Mouse (Mus musculus): Measurements from ENCODE around the gene Paf1. TPM values are rescaled to one million over a fixed set of nuclear protein-coding genes. Genes with fewer than 3 reads are reported as not detected.

Paf1 gene
- polyA plus RNA-seq, 3 experiments from 2014 or later = 46.2 to 59.4 (median 51.8) TPM

DNA sequence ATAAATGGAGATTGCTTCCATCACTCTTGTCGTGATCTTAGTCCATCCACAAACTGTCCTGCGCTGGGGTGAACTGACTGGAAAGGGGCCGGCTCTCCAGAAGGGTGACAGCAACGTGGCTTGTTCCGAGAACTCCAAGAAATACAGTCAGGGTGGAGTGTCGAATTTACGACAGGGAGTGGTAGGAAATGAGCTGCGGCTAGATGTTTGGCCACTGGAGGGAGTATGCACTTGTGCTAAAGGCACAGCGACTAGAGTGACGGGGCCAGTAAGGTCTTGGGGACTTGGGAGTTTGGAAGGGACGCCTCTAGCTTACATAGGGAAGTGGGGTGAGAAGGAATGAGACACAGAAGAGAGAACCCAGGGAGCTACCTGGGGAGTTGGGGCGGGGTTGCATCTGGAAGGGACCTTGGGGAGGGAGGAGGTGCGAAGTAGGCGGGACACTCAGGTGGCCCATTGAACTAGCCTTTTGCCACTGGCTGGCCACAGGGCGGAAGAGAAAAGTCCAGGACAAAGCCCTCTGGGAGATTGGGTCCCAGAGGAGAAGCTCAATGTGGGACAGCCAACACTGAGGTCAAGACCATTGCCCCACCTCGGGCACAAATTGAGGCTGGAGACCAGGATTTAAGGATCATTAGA, 44.3 kb downstream of the Paf1 start, which contains the start of gene Gmfg:
Gene Gmfg, plus strand, starts transcription at position 516 of the 639 bp plus-strand sequence.
- ATAC-seq = peak; percentile 46

DNA sequence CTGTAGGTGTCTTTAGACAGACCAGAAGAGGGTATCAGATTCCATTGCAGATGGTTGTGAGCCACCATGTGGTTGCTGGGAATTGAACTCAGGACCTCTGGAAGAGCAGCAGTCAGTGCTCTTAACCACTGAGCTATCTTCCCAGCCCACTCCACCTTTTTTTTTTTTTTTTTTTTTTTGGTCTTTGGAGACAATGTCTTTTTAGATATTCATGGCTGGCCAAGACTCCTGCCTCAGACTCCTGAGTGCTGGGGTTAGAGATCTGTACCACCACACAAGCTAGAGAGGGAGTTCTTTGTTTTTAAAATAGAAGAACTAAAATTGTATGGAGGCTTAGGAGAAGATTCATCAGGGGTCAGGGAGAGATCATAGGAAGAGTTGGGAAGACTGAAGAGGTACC, 45.2 kb downstream of the Paf1 start:
- ATAC-seq = no peak

DNA sequence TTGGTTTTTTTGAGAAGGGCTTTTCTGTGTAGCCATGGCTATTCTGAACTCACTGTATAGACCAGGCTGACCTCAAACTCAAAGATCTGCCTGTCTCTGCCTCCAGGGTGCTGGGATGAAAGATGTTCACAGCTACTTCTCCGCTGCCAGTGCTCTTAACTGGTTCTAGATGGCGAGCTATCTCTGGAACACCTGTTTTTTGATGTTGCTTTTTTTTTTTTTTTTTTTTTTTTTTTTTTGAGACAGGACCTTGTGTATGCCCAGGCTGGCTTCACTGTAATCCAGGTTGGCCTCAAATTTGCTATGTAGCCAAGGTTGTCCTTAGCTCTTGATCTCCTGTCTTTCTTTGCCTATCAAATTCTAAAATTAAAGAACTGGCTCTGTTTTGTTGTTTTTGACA, 46.0 kb downstream of the Paf1 start:
- no peak for ATAC-seq

DNA sequence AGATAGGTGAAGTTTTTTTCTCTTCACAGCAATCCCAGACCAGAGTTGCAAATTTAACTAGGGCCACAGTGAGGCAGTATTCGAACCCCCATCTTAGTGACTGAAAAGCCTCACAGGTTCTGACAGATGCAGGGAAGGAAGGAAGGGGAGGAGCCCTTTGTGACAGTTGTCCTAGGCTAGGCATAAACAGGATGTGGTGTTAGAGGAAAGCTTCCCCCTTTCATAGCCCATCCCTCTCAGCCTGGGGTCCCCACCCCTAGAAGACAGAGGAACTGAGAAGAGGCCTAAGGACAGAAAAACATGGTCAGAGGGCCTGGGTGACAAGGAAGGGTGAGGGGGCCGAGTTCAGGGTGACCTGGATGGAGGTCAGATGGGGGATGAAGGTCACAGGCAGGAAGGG, 48.0 kb downstream of the Paf1 start:
- peak; percentile 51 for ATAC-seq

DNA sequence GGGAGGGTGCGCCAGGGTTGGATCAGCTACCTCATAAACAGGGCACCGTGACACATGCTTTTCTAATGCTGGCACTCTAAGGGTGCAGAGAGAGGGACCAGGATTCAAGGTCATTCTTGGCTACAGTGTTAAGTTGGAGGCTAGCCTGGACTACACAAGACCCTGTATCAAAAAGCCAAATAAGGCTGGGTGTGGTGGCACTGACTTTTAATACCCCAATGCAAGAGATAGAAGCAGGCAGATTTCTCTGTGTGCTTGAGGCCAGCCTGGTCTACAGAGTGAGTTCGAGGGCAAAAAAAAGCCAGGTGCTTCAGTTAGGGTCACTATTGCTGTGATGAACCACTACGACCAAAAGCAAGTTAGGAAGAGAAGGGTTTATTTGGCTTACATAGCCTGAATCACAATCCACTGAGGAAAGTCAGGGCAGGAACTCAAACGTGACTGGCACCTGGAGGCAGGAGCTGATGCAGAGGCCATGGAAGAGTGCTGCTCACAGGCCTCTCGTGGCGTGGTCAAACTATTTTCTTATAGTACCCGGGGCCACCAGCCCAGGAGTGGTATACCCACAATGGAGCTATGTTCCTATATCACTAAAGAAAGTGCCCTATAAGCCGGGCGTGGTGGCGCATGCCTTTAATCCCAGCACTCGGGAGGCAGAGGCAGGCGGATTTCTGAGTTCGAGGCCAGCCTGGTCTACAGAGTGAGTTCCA, 49.2 kb downstream of the Paf1 start:
- no peak for ATAC-seq

DNA sequence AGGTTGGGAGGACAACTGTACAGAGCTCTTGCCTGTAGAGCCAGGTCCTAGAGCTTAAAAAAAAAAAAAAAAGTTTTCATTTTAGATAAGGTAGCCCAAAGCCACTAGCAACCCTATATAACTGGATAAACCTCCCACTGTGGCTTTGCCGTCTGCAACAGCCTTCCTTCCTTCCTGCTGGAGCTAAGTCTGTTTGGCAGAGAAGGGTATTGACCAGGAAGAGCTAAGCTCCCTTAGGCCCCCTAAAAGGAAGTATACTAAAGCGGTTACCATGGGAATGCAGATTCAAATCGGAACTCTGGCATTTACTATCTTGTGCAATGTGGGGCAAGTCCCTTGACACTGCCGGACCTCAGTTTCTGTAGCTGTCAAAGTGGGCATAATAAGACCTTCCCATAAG, 49.9 kb downstream of the Paf1 start:
- peak; percentile 12 for ATAC-seq

DNA sequence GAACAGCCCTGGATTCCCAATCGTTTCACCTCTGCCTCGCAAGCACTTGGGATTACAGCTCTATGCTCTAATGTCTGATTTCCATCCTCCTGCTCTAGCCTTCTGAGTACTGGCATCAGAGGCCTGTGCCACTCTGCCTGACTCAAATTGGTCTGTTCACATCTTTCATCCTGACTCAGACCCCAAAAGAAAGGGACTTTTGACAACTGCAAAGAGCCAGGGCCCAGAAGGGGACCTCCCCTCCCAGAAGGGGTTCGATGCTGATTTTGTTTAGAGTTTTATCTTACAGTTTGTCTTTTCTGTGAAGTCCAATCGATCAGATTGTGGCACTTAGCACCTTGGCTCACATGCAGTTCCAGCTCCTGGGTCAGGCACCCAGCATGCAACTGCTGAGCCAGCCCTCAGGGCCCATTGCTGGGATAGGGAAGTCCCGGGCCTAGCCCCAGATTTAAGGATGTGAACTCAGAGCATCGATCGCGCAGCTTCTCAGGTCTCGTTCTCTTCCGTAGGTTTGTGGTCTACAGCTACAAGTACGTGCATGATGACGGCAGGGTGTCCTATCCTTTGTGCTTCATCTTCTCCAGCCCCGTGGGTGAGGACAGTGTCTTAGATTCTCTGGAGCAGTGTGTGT, 51.7 kb downstream of the Paf1 start:
- ATAC-seq = peak; percentile 46

DNA sequence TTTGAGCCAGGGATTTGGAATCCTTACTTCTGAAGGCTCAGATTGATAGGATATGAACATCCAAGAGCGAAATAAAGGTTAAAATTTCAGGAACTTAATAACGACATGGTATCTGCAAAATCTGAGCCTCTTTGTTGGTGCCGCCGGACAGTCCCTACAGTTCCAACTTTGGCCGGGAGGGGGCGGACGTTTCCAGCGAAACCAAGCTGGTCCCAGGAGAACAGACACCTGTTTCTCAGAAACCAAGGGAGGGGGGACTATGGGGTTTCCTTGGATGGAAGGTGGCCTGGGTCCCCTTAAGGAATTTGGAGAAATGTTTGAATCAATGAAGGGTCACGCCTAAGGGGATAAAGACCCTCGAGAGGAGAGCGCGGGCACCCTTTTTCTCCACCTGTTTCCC, 53.7 kb downstream of the Paf1 start:
- ATAC-seq = peak; percentile 33

DNA sequence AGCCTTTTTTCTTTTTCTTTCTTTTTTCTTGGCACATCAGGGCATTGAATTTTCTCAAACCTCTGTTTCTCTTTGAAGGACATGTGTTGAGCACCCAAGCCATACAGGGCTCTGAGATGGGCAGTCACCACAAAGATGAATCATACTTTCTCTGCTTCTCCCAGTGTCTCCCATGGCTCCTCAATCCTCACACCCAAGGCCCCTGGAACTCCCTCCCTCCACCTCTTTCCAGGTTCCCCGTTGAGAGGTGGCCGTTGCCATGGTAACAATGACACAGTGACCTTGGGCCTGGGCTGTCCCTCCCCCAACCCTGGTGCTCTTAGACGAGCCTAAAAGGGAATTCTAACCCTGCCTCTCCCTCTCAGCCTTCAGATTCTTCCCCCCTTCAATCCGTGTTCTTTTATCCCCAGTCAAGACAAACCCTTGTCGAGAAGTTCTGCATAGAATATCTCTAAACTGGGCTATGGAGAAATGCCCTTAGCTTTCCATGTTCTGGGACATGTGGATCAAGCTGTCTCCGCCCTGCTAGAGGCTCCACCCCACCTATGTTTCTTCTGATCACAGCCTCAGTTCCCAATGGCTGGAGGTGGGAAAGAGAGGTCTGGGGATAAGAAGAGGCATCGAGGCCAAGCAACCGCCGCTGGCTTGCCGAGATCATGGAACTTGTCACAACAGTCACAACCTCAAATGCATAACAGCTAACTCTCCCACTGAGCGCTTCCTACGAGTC, 54.5 kb downstream of the Paf1 start:
- ATAC-seq = no peak

DNA sequence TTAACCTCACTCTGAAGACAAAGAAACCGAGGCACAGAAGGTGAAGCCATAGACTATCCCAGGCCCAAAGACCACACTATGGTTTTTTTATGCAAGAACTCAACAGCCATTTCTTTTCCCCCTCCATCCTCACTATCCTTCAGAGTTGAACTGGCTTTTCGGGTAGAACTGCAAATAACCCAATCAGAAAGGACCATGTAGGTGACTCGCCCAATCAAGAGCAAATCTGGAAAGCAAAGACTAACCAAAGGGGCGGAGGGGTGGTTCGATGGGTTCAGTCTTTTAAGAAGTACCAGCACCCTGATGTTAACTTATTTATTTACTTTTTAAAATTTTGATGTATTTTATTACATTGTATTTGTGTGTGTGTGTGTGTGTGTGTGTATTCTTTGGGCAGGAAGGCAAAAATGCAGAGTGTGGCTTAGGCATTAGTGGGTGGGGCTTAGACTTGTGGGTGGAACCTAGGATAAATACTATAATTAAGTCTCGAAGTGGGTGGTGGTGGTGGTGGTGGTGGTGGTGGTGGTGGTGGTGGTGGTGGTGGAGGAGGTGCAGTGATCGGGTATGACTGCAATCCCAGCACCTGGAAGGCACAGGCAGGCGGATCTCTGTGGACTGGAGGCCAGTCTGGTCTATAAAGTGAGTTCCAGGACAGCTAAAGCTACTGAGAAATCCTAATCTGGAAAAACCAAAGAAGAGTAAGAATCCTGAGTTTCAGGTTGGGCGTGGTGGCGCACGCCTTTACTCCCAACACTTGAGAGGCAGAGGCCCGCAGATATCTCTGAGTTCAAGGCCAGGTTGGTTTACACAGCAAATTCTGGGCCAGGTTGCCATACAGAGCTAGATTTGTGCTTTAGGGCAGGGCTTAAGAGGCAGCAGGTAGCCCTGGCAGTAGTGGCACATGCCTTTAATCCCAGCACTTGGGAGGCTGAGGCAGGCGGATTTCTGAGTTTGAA, 55.4 kb downstream of the Paf1 start:
- no peak for ATAC-seq

Other genes starting within 250 kb of the Paf1 start
- gene Fbl, start 223.2 kb upstream of the Paf1 start, polyA plus RNA-seq (2017; shearing (Covaris generic)) = 10 to 100 TPM; 37.8 to 61.3 (median 61.2) TPM
- 1 to 10 TPM in 2 of 3 experiments, under 1 TPM in 1; 0.95 to 1.8 (median 1.3) TPM for gene Dyrk1b, start 213.5 kb upstream of the Paf1 start, polyA plus RNA-seq (2017; shearing (Covaris generic))
- gene Eid2, start 125.1 kb upstream of the Paf1 start, polyA plus RNA-seq (2017; shearing (Covaris generic)) = under 1 TPM; 0.25 to 0.84 (median 0.81) TPM
- gene Eid2b, start 115.2 kb upstream of the Paf1 start, polyA plus RNA-seq (2017; shearing (Covaris generic)) = 1 to 10 TPM in 1 of 3 experiments, under 1 TPM in 2; 0.34 to 1.7 (median 0.44) TPM
- not detected for gene Selenov, start 101.8 kb upstream of the Paf1 start, polyA plus RNA-seq (2017; shearing (Covaris generic))
- gene Dll3, start 90.7 kb upstream of the Paf1 start, polyA plus RNA-seq (2017; shearing (Covaris generic)) = not detected
- 10 to 100 TPM; 27.6 to 39.1 (median 36.4) TPM for gene Timm50, start 80.9 kb upstream of the Paf1 start, polyA plus RNA-seq (2017; shearing (Covaris generic))
- gene Supt5, start 54.2 kb upstream of the Paf1 start, polyA plus RNA-seq (2017; shearing (Covaris generic)) = 100 to 1,000 TPM in 2 of 3 experiments, 10 to 100 TPM in 1; 95.7 to 122 (median 120) TPM
- gene Rps16, start 42.3 kb upstream of the Paf1 start, polyA plus RNA-seq (2017; shearing (Covaris generic)) = 1,000 to 10,000 TPM in 2 of 3 experiments, 100 to 1,000 TPM in 1; 937 to 1,605 (median 1,546) TPM
- gene Plekhg2, start 20.4 kb upstream of the Paf1 start, polyA plus RNA-seq (2017; shearing (Covaris generic)) = 100 to 1,000 TPM in 1 of 3 experiments, 10 to 100 TPM in 2; 48.5 to 102 (median 74.0) TPM
- gene Zfp36, start 12.7 kb upstream of the Paf1 start, polyA plus RNA-seq (2017; shearing (Covaris generic)) = 100 to 1,000 TPM; 100 to 211 (median 148) TPM
- 10 to 100 TPM; 26.2 to 33.0 (median 32.5) TPM for gene Med29, start 243 bp upstream of the Paf1 start, polyA plus RNA-seq (2017; shearing (Covaris generic))
- gene Gmfg, start 44.5 kb downstream of the Paf1 start, polyA plus RNA-seq (2017; shearing (Covaris generic)) = 100 to 1,000 TPM; 470 to 850 (median 500) TPM
- gene Lrfn1, start 59.0 kb downstream of the Paf1 start, polyA plus RNA-seq (2017; shearing (Covaris generic)) = under 1 TPM in 1 of 3 experiments, not detected in 2; 0.17 TPM
- gene Ifnl2, start 117.5 kb downstream of the Paf1 start, polyA plus RNA-seq (2017; shearing (Covaris generic)) = not detected
- not detected for gene Ifnl3, start 129.9 kb downstream of the Paf1 start, polyA plus RNA-seq (2017; shearing (Covaris generic))
- gene Sycn, start 147.9 kb downstream of the Paf1 start, polyA plus RNA-seq (2017; shearing (Covaris generic)) = not detected
- gene Nccrp1, start 154.3 kb downstream of the Paf1 start, polyA plus RNA-seq (2017; shearing (Covaris generic)) = 1 to 10 TPM in 1 of 3 experiments, not detected in 2; 1.4 TPM
- 1 to 10 TPM; 6.4 to 9.8 (median 8.2) TPM for gene Samd4b, start 205.2 kb downstream of the Paf1 start, polyA plus RNA-seq (2017; shearing (Covaris generic))
- 1 to 10 TPM; 2.1 to 3.7 (median 2.6) TPM for gene Pak4, start 205.2 kb downstream of the Paf1 start, polyA plus RNA-seq (2017; shearing (Covaris generic))
- not detected for gene Acp7, start 238.4 kb downstream of the Paf1 start, polyA plus RNA-seq (2017; shearing (Covaris generic))

Measured in inflammation-experienced regulatory T-cells, adult 6 months (primary cell).